Mouse (Mus musculus): ENCODE data around the gene Setd1b.

Gene Setd1b

DNA sequence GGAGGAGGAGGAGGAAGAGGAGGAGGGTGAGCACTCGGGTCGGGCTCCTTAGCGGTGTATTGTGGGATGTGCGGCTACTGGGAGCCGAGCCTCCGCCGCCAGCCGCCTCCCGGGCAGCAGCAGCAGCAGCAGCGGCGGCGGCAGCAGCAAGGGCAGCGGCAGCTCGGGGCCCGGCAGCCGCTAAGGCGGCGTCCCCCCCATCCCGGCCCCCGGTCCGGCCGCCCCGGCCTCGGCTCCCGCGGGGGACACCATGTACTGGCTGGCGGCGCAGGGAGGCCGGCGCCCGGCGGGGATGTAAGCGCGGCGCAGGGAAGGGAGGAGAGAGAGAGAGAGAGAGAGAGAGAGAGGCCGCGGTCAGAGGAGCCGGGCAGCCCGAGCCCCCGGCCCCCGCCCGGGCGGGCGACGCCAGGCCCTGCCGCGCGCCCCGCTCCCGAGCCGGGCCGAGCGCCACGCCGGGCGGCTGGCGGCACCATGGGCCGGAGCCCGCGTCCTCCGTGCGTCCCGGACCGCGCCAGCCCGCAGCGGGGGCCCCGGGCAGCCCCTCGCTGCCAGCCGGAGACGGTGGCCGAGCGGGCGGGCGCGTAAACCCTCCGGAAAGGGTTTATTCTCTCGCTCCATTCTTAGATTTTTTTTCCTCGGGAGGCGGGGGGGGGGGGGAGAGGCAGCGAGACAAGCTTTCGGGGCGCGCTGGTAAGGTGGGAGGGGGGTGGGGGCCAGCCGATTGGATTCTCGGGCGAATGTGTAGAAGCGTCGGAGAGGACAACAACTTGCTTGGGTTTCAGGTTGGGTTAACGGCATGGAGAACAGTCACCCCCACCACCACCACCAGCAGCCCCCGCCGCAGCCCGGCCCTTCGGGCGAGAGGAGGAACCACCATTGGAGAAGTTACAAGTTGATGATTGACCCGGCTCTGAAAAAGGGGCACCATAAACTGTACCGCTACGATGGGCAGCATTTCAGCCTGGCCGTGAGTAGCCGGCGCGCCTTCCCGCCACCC is at the start of gene Setd1b:
Gene Setd1b, plus strand, starts transcription at position 33 of the 997 bp plus-strand sequence.
- DNase-seq (ENCODE audit: low spot score): peak; percentile 76

DNA sequence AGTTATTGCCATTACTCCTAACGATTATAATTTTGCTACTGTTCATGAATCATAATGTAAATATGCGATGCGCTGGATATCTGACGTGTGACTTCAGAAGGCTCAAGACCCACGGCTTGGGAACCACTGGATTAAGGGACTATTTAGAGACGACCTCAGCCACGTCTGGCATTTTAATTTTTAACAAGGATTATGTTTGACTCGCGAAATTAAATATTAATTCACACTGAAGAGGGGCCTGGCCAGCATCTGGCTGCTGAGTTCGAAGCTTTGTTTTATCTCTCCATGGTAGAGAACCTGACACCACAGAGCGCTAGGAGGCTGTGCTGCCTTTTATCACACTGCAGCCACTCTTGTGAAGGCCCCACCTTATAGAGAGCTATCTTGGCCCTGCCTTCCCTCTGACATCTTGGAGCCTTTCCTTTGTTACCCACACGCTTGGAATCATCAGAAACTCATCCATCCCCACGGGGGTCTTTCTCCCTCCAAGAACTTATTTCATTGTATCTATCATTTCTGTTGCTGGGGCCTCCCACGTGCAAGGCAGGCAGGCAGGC is 48.8 kb upstream of the Setd1b start:
- no peak for DNase-seq (ENCODE audit: low spot score)

DNA sequence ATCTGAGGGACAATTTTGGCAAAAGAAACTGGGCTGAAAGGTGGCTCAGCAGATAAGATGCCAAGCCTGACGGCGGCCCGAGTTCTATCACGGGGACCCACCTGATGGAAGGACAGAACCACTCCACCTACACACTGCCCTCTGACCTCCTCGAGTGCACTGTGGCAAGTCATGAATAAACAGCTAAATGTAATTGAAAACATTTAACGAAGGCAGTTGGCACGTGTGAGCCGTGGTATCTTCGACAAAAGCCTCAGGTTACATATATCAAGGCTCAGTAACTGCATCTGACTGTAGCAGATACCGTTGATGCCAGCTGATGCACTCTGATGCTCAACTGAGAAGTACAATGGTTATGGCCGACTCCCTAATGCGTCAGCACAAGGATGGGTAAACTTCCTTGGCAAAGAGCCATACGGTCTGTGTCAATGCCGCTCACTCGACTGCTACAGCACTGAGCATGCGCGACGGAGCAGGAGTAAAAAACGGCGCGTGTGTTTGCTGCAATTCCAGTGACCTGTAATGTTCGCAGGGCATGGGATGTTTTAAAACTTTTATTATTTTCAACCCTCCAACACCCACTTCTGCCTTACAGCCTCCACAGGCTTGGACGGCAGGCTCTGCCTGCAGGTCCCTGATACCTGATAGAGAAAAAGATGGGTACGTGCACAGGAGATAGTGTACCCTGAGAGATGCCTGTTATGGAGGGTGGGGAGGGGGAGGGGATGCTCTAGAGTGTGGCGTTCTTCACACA is 47.6 kb upstream of the Setd1b start:
- no peak for DNase-seq (ENCODE audit: low spot score)

DNA sequence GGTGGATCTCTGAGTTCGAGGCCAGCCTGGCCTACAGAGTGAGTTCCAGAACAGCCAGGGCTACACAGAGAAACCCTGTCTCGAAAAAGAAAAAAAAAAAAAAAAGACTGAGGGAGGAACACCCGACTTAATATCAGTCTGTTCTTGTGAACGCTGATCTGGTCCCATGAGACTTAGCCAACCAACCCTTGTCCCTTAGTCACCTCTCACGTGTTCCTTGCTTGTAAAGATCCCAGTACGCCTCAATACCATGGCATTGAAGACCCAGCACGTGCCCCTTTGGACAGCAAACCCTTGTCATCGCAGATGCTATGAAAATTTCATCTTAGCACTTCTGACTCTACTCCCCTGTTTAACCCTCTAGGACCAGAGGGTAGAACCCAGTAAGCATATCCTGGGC is 45.7 kb upstream of the Setd1b start:
- DNase-seq (ENCODE audit: low spot score): no peak

DNA sequence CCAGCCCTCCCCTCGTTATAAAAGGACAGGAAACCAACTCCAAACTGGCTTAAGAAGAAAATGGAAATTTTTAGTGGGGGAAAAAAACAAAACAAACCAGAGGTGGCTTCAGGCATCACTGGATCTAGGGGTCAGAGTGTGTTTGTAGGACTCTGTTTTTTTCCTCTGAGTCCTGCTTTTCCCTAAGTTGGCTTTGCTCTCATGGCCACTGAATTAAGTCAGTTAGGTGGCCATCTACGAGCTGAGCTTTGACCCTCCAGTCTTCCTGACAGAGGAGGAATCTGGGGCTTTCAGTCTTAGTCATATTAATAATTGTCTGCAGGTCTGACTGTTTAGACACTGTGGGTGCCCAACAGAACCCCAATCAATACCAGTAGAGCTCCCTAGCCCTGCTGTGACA is 43.5 kb upstream of the Setd1b start:
- no peak for DNase-seq (ENCODE audit: low spot score)

DNA sequence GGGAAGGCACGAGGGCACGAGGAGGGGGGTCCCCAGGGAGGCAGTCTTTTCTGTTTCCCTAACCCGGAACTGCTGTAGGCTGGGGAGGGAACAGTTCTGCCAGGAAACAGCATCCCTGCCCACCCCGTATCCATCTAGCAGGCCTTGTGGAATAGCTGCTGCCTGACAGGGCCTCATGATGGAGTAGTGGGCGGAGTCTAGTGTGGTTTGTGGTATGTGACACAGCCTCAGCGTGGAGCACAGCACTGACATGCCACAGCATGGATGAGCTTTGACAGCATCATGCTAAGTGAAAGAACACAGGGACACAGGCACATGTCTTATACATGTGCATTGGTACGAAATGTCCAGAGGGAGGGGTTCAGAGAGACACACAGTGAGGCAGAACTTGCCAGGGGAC is 39.6 kb upstream of the Setd1b start:
- peak; percentile 26 for DNase-seq (ENCODE audit: low spot score)

DNA sequence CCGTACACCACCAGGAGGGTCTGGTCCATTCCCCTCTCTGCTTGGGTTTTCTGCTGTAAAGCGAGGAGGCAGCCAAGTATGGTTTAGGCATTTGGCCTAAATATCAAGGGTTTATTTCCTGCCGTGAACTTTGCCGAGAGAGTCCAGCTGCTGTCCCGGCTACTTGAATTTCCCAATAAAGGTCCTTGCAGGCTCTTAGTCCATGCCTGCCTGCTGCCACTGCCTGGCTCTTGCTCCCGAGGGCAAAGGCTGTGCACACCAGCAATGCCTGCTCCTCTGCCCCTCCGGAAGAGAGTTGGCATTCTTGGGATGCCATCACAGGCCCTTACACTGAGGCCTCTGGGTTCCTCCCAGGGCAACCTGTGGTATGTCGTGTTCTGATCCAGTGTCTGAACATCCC is 38.4 kb upstream of the Setd1b start:
- DNase-seq (ENCODE audit: low spot score): no peak

DNA sequence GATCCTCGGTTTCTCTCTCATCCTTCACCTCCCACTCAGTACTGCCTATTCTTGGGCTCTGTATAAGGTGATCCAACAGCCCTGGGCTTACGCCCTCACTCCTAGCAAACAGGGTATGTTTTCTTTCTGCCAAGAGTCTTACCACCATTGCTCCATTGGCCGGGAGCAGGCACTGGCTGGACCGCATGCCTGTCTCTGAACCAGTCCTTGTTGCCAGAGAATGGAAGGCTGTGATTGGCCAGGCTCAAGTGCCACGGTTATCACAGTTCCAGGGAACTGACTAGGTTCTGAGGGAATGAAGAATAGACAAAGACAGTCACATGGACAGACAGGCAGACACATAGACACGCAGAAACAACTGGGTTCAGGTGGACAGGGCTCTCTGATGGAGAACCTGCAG is 37.2 kb upstream of the Setd1b start:
- DNase-seq (ENCODE audit: low spot score): no peak

DNA sequence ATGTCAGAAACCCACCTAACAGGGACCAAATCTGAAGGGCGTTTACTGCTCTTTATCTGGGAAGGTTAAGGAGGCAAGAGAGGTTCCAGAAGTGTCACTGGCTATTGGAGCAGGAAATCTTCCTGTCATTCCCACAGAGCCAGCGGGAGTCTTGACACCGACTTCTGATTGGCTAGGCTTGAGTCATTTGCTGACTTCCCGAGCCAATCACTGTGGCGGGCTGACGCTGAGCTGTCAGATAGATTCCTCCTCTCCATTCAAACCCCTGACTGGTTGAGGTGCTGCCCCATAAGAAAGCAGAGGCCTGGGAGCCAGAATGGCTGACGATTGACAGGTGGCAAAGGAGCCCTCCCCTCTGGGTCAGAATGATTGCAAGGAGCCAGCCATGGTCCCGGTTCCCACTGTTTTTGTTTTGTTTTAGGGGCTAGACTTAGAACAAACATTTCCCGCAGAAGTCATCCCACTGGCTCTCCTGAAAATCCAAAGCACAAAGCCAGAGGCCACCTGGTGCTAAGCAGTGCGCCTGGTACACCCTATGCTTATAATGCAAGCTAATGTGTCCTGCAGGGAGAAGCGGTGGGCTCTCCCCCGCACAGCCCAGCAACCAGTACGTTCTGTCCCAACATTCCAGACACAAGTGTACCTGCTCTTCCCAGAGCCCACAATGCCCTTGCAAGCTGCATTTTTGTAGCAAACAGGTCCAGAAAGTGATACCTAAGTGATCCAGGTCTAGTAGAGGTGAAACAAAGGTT is 32.4 kb upstream of the Setd1b start:
- DNase-seq (ENCODE audit: low spot score): peak; percentile 59

DNA sequence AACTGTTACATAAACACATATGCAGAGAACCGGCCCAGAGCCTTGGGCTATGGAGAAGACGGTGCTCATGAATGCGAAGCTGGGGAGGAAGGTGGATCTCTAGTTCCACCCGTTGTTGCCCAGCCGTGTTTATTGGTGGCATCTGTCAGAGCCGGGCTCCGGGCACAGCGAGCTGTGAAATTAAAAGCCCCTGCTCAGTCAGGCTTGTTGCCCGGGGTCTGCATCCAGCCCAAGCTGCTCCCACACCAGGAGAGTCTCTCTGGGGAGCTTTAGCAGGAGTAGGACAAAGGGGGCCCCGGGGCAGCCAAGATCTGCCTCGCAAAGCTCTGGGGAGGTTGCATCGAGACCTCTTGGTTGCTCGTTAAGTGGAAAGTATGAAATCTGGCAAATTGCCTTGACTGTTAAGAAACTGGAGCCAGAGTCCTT is 31.7 kb upstream of the Setd1b start:
- no peak for DNase-seq (ENCODE audit: low spot score)

DNA sequence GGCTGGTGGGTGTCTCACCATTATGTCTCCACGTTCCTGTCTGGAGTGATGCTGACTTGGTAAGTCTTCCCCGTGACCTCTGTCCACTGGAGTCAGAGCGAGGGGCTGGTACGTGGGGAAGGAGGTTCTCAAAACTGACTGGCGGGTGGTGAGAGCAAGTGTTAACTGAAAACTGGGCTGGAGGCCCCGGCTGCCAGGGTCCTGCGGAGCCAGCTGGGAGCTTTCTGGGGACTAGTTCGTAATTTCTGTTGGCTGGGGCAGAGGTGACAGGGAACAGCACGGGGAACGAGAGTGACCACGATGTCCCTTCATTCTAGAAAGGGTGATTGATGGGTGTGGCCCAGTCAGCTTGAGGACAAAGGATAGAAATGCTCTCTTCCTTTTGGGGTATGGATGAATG is 27.9 kb upstream of the Setd1b start:
- no peak for DNase-seq (ENCODE audit: low spot score)

DNA sequence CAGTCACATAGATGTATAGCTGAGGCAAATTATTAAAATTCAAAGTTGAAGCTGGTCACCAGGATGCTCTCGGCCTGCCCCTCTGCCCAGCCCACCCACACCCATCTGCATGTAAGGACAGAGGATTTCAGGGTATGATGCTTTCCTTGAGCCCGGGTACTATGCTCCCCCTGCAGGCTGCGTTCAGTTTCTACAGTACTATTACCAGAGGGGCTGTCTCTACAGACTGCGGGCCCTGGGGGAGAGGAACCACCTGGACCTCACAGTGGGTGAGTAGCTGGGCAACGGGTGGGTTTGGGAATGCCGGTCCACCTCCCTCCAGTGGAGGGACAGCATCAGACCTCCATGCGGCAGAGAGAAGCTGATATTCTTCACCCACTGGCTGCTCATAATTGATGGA is 27.1 kb upstream of the Setd1b start:
- peak; percentile 59 for DNase-seq (ENCODE audit: low spot score)

DNA sequence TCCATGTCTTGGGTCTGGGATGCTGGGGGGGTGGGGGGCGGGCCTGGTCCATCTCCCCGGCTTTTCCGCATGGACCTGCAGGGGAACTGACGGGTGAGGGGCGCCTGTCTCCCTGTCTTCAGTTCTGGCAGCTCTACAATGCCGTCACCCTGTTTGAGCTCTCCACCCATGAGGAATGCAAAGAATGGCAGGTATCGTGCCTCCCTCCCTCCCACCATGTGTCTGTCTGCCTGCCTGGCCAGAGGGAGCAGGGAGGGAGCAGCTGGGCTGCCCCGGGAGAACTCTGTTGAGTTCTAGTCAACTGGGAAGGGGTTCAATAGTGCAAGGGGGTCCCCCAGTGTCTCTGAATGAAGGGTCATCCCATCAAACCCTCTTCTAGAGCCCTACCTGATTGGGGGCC is 25.9 kb upstream of the Setd1b start:
- DNase-seq (ENCODE audit: low spot score): no peak

DNA sequence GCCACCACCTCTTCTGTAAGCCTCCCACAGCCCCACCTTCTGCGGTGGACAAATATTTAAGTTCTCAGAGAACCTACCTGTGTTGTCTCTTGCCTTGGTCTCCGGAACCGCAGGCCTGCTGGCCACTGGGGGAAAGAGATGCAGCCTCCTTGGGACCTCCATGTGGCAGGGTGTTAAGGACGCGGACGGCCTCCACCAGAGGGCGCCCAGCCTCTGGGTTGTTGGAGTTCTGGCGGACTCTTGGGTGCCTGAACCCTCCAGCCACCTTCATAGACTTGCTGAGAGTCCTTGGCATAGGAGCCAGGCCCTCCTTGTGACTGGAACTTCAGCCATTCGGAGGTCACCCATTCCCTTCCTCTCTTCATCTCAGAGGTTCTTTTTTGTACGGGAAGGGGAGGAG is 24.7 kb upstream of the Setd1b start:
- DNase-seq (ENCODE audit: low spot score): peak; percentile 87

DNA sequence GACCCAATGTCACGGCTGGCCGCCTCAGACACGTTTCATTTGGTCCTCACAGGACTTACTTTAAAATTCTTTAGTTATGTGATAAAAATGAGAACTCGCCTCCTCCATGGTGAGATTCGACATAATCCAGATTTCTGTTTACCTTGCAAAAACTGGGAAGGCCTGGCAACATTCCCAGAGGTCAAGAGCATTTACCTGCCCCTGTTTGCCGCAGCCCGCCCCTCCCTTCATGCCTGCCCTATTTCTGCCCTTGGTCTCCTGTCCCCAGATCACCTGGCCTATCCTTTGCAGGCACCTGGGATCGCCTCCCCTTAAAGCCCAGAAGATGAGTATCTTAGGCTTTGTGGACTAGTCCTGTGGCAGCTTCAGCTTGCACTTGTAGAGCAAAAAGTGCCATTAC is 24.2 kb upstream of the Setd1b start:
- DNase-seq (ENCODE audit: low spot score): no peak

DNA sequence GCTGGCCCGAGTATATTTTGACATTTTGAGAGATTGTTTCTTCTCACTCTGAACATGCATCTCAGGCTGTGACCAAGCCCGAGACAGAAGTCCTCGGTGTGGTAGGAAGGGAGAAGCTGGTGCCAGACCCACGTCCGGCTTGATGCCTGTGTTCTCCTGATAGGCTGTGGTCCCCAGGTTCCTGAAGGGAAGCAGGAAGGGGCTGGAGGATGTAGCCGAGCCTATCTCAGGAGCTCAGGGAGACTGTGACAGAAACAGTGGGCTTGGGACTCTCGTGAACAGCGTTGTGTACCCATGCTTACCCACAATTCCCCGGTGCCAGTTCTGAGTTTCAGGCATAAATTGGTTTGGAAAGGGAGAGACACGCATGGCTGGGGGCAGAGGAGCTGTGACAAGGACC is 23.2 kb upstream of the Setd1b start:
- DNase-seq (ENCODE audit: low spot score): no peak

DNA sequence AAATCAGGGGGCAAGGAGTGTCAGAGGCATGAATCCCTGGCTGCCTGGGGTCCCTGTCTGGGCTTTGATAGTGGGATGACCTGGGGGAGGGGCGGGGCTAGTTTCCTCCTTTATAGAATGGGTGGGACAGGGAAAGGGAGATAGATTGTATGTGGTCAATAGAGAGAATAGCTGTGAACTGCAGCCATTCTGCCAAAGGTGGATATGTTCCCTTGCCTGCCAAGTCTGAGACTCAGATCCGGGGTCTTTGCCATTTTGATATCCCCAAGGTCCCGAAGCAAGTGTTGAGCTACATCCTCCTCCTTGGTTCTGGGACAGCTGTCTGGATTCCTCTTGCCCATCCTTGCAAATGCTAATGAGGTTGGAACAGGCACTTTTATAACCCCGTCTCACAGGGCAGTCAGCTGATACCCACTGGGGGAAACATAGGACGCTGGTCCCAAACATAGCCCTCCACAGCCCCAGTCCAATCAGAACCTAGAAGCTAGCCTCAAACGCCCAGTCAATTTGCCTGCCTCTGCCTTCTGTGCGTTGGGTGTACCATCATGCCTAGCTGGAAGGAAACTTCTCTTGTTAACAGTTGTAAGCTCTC is 21.3 kb upstream of the Setd1b start:
- no peak for DNase-seq (ENCODE audit: low spot score)

DNA sequence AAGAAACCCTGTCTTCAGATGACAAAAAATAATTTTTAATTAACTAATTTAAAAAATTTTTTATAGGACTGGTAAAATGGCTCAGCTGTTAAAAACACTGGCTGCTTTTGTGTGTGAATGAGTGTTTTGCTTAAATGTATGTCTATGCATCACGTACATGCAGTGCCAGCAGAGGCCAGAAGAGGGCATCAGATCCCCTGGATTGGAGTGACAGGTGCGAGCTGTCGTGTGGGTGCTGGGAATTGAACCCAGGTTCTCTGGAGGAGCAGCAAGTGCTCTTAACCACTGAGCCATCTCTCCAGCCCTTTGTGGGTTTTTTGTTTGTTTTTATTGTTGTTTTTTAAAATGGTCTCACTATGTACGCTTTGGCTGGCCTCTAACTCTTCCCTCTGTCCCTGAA is 19.8 kb upstream of the Setd1b start:
- DNase-seq (ENCODE audit: low spot score): peak; percentile 12

DNA sequence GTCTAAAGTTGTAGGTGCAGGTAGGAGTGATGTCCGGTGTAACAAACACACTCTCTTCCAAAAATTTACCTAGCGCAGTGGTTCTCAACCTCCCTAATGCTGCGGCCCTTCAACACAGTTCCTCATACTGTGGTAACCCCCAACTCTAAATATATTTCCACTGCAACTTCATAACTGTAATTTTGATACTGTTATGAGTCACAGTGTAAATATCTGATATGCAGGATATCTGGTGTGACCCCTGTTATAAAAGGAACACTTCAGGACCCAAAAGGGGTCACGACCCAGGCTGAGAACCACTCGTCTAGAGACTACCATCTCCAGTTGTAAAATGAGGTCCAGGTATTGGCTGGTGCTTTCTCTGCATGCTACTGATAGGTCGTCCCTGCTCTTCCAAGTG is 16.9 kb upstream of the Setd1b start:
- DNase-seq (ENCODE audit: low spot score): no peak

DNA sequence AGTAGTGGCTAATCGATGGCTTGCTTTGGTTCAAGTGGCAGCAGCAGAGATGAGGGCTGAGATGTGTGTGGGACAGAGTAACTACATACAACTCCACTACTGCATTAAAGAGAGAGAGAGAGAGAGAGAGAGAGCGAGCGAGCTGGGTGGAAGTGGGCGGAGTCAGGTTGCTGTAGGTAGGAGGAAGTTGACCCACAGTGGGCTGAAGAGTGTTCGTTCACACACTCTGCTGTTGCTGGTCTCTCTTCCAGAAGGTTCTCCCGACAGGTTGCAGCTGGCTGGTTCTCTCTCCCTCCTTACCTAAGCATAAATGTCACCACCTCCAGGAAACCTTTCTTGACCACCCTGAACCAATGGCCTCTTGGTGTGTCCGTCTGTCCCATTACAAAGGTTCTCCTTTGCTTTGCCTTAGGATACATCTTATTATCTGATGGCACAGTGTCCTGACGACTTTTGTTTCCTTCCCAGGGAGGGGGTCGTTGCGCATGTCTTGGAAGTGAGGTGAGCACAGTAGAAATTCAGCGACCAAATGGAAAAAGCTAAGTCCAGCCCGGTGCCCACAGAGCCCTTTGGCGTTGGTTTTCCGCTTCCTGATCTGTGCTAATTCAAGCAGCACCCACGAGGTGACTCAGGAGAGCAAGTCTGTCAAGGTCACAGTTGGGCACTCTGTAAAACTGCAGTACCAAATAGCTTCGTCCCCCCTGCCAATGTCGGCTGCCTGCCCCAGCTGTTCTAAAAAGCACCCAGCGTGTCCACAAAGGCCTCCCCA is 16.2 kb upstream of the Setd1b start:
- no peak for DNase-seq (ENCODE audit: low spot score)

DNA sequence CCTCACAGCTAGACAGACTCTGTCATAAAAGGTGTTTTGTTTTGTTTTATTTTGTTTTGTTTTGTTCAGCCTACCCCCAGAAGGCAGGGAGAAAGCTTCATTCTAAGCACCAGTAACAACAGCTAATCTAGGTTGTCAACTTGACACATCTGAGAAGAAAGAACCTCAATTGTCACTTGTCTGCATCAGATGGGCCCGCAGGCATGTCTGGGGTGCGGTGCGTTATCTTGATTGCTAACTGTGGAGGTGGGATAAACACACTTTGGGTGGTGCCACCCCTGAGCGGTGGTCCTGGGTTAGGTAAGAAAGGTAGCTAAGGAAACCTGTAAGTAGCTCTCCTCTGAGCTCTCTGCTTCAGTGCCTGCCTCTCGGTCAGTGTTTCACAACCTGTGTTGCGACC is 15.0 kb upstream of the Setd1b start:
- DNase-seq (ENCODE audit: low spot score): no peak

Data from embryo, embryonic 10.5 days (tissue).